Mouse (Mus musculus): ENCODE measurements at regions not wholly inside any gene's neighbourhood (a gene's known extent, or its start where the extent isn't known, plus 50 kb on each side); places are given as distances from the start of the nearest gene placed in this dataset.

GRCm38 (mm10) chr15:55966780-55967179, 1510.6 kb downstream of the Slc22a22 start:
- H3K4me3 ChIP-seq, result no peak overlapping the region
- WGBS, result 42% methylated on average over 2 of the region's 2 CpGs
- H3K9ac ChIP-seq (replicated peaks), result no peak overlapping the region
- no peaks in the 10 kb centered on the region for H3K36me3 ChIP-seq
- H3K9me3 ChIP-seq, result no peaks in the 10 kb centered on the region
- H3K27me3 ChIP-seq, result no peaks in the 10 kb centered on the region
- no peak for ATAC-seq (ENCODE audit: low FRiP score, low read depth)
- no peak overlapping the region for H3K4me2 ChIP-seq (replicated peaks)
- H3K4me1 ChIP-seq, result peaks cover 4% of the 10 kb centered on the region; the same call in 1 of the 2 replicates
- no peak overlapping the region for H3K27ac ChIP-seq (replicated peaks)

DNA sequence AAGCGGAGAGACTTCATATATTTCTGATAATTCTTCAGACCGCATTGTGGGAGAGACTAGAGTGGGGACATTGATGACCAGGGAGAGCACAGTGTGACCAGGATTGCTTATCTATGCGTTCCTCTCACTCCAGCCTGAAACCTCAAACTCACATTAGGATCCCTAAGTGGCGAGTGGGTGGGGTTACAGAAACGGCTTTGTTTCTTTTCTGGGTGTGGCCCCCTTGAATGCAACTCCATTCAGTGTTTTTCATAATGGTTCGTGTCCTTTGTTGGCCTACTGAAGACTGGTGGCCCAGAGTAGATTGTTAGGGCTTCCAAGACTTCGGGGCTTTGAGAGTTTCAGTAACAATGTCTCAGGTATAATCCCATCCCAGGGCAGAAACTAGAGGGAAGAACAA, 1512.1 kb downstream of the Slc22a22 start:
- H3K9ac ChIP-seq (replicated peaks), result no peak overlapping the region
- WGBS, result 75% methylated on average over 7 of the region's 7 CpGs
- no peaks in the 10 kb centered on the region for H3K27me3 ChIP-seq
- H3K27ac ChIP-seq (replicated peaks), result no peak overlapping the region
- H3K4me1 ChIP-seq, result peaks cover 4% of the 10 kb centered on the region; the same call in 1 of the 2 replicates
- H3K4me3 ChIP-seq, result no peak overlapping the region
- H3K4me2 ChIP-seq (replicated peaks), result no peak overlapping the region
- no peaks in the 10 kb centered on the region for H3K9me3 ChIP-seq
- H3K36me3 ChIP-seq, result no peaks in the 10 kb centered on the region
- no peak for ATAC-seq (ENCODE audit: low FRiP score, low read depth)

- H3K4me1 ChIP-seq, result peaks cover 4% of the 10 kb centered on the region; the same call in 1 of the 2 replicates
- 0 out of 2 replicates have a peak, but pooled peaks cover 2% of the 10 kb centered on the region for H3K9me3 ChIP-seq
- H3K4me3 ChIP-seq, result no peak overlapping the region
- ATAC-seq (ENCODE audit: low FRiP score, low read depth), result no peak
- H3K9ac ChIP-seq (replicated peaks), result no peak overlapping the region
- WGBS, result 92% methylated on average over 3 of the region's 3 CpGs
- no peak overlapping the region for H3K27ac ChIP-seq (replicated peaks)
- H3K36me3 ChIP-seq, result no peaks in the 10 kb centered on the region
- H3K27me3 ChIP-seq, result no peaks in the 10 kb centered on the region
- H3K4me2 ChIP-seq (replicated peaks), result no peak overlapping the region
These were observed 1515.3 kb downstream of the Slc22a22 start for GRCm38 (mm10) chr15:55962093-55962492.
